ENCODE assay signal across 23 mouse cellular contexts in the genomic region with DNA sequence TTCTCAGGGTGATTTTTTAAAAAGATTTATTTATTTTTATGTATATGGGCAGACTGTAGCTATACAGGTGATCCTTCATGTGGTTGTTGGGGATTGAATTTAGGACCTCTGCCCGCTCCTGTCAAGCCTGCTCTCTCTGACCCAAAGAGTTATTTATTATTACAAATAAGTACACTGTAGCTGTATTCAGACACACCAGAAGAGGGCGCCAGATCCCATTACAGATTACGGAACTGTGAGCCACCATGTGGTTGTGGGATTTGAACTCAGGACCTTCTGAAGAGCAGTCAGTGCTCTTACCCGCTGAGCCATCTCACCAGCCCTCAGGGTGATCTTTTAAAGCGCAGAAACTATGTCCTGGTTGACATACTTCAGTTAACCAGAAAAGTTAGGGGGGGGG. TPM values are rescaled to one million over a fixed set of nuclear protein-coding genes. Genes with fewer than 3 reads are reported as not detected.
DNase-seq lines count a peak whose midpoint lies in the region; ATAC-seq and TF ChIP-seq lines count a peak whose summit lies in the region.
"Had no signal": no experiment of that assay in that cellular context is flagged by ENCODE, and none has a peak within 500 bp of the region (broad histone marks: within the 10 kb centered on the region; RNA-seq: fewer than 3 reads in every experiment).

No protein-coding gene starts in this region.

- peak overlapping the region; percentile 96 for H3K27ac ChIP-seq in gastrocnemius, adult 2 months
- H3K27ac ChIP-seq in left cerebral cortex, adult 2 months: no peak overlapping the region
- no peak overlapping the region for H3K27ac ChIP-seq in forebrain, embryonic 15.5 days (replicated peaks)
- H3K27ac ChIP-seq: embryonic facial prominence, embryonic 15.5 days; hindbrain, embryonic 10.5 days; midbrain, embryonic 13.5 days; neural tube, embryonic 13.5 days had no signal

- ATAC-seq in forebrain, embryonic 15.5 days (replicated peaks): no peak
- no peak for ATAC-seq in CD4-positive, CD25-positive, alpha-beta regulatory T cell, adult 4 months
- ATAC-seq: activated CD4-positive, CD25-positive, alpha-beta regulatory T cell, adult 4 months; midbrain, embryonic 13.5 days; Patski had no signal

- no peak overlapping the region for H3K4me3 ChIP-seq in gastrocnemius, adult 2 months
- no peak overlapping the region for H3K4me3 ChIP-seq in left cerebral cortex, adult 2 months
- no peak overlapping the region for H3K4me3 ChIP-seq in forebrain, embryonic 15.5 days
- H3K4me3 ChIP-seq: embryonic facial prominence, embryonic 15.5 days; hindbrain, embryonic 10.5 days; midbrain, embryonic 13.5 days; neural tube, embryonic 13.5 days had no signal

- whole genome bisulfite sequencing in forebrain, embryonic 15.5 days: 83% methylated on average over 5 of the region's 5 CpGs

- peaks cover 27% of the 10 kb centered on the region for H3K4me1 ChIP-seq in forebrain, embryonic 15.5 days

- H3K36me3 ChIP-seq in forebrain, embryonic 15.5 days: no peaks in the 10 kb centered on the region
- H3K36me3 ChIP-seq: embryonic facial prominence, embryonic 15.5 days; hindbrain, embryonic 10.5 days; midbrain, embryonic 13.5 days; neural tube, embryonic 13.5 days had no signal

- no peak overlapping the region for H3K9ac ChIP-seq in forebrain, embryonic 15.5 days (replicated peaks)
- H3K9ac ChIP-seq: embryonic facial prominence, embryonic 15.5 days; midbrain, embryonic 13.5 days; neural tube, embryonic 13.5 days had no signal

- H3K27me3 ChIP-seq in forebrain, embryonic 15.5 days: no peaks in the 10 kb centered on the region
- H3K27me3 ChIP-seq: embryonic facial prominence, embryonic 15.5 days; midbrain, embryonic 13.5 days; neural tube, embryonic 13.5 days; Patski had no signal

- no peaks in the 10 kb centered on the region for H3K9me3 ChIP-seq in forebrain, embryonic 15.5 days
- H3K9me3 ChIP-seq: embryonic facial prominence, embryonic 15.5 days; hindbrain, embryonic 10.5 days; midbrain, embryonic 13.5 days; neural tube, embryonic 13.5 days had no signal

- peak; percentile 39 for TF ChIP-seq CTCF in gastrocnemius, adult 2 months (IDR thresholded peaks at IDR 0.05)
- TF ChIP-seq CTCF in left cerebral cortex, adult 2 months (IDR thresholded peaks at IDR 0.05): peak; percentile 36

- H3K4me2 ChIP-seq in forebrain, embryonic 15.5 days (replicated peaks): no peak overlapping the region
- H3K4me2 ChIP-seq: embryonic facial prominence, embryonic 15.5 days; midbrain, embryonic 13.5 days; neural tube, embryonic 13.5 days had no signal

- intact Hi-C loops in gastrocnemius, adult 2 months (cut with DNase I): loop anchor here (10.0 kb wide), 1 partner anchor 173 kb away; a partner anchor contains a TSS
- intact Hi-C loops in left cerebral cortex, adult 2 months (cut with DNase I): no loop called here

- DNase-seq in gastrocnemius, adult 2 months: no peak
- DNase-seq in gastrocnemius, postnatal 25 days: no peak
- DNase-seq in left cerebral cortex, adult 2 months (ENCODE audit: extremely low spot score in 1 of 2, low spot score in 2 of 2): no peak
- no peak for DNase-seq in left cerebral cortex, adult 9 months (ENCODE audit: low spot score in 2 of 2)
- DNase-seq in A20 (ENCODE audit: low read depth, low spot score) (peak; percentile 34), R1 (ENCODE audit: low read depth, low spot score) (peak; percentile 23)
- DNase-seq: adrenal gland, postnatal 10 days; cerebellum, postnatal 36 days; gastrocnemius, postnatal 10 days; kidney, adult 9 months; lung, adult 2 months; right cerebral cortex, adult 18-20 months; thymus, postnatal 4 days had no signal

RNA-seq across cellular contexts. Expression of a gene that starts 3.3 kb away (rescaled TPM):
- total RNA-seq in gastrocnemius, adult 2 months (2021): 100 to 1,000 TPM; 447 to 542 TPM
- 100 to 1,000 TPM; 443 to 454 TPM for total RNA-seq in gastrocnemius, postnatal 25 days (2021)
- total RNA-seq in left cerebral cortex, adult 2 months (2021): 10 to 100 TPM; 53.0 to 54.6 TPM
- polyA plus RNA-seq in forebrain, embryonic 15.5 days (2015; fragmentation: Nextera tagmentation; extraction: Ambion mirVana): 33.7 and 35.7 TPM in 2 replicates
- 10 to 100 TPM; 14.5 to 15.7 TPM for polyA plus RNA-seq in CD4-positive, CD25-positive, alpha-beta regulatory T cell, adult 4 months (2017; shearing (Covaris generic))

RNA-seq across cellular contexts. Expression of a gene that starts 4.8 kb away (rescaled TPM):
- total RNA-seq in gastrocnemius, adult 2 months (2021): 10 to 100 TPM; 46.7 to 58.9 TPM
- 10 to 100 TPM; 61.5 to 70.1 TPM for total RNA-seq in gastrocnemius, postnatal 25 days (2021)
- 10 to 100 TPM; 60.8 to 63.9 TPM for total RNA-seq in left cerebral cortex, adult 2 months (2021)
- polyA plus RNA-seq in forebrain, embryonic 15.5 days (2015; fragmentation: Nextera tagmentation; extraction: Ambion mirVana): 13.0 and 13.4 TPM in 2 replicates
- 1 to 10 TPM; 2.3 to 3.3 TPM for polyA plus RNA-seq in CD4-positive, CD25-positive, alpha-beta regulatory T cell, adult 4 months (2017; shearing (Covaris generic))

RNA-seq across cellular contexts. Expression of a gene that starts 28.9 kb away (rescaled TPM):
- not detected for total RNA-seq in gastrocnemius, adult 2 months (2021)
- total RNA-seq in gastrocnemius, postnatal 25 days (2021): not detected
- total RNA-seq in left cerebral cortex, adult 2 months (2021): not detected
- polyA plus RNA-seq in forebrain, embryonic 15.5 days (2015; fragmentation: Nextera tagmentation; extraction: Ambion mirVana): 0.09 and 0.24 TPM in 2 replicates
- polyA plus RNA-seq in CD4-positive, CD25-positive, alpha-beta regulatory T cell, adult 4 months (2017; shearing (Covaris generic)): not detected
- total RNA-seq: gastrocnemius, postnatal 10 days; heart, adult 8-10 months; layer of hippocampus, postnatal 25 days had no signal
- polyA plus RNA-seq: activated CD4-positive, CD25-positive, alpha-beta regulatory T cell, adult 4 months; hindbrain, embryonic 10.5 days; lung, adult 2 months; neural tube, embryonic 13.5 days had no signal

RNA-seq across cellular contexts. Expression of a gene that starts 34.6 kb away (rescaled TPM):
- 100 to 1,000 TPM; 541 to 658 TPM for total RNA-seq in gastrocnemius, adult 2 months (2021)
- total RNA-seq in gastrocnemius, postnatal 25 days (2021): 100 to 1,000 TPM; 589 to 611 TPM
- 100 to 1,000 TPM; 216 to 218 TPM for total RNA-seq in left cerebral cortex, adult 2 months (2021)
- 233 and 237 TPM in 2 replicates for polyA plus RNA-seq in forebrain, embryonic 15.5 days (2015; fragmentation: Nextera tagmentation; extraction: Ambion mirVana)
- 100 to 1,000 TPM; 124 to 182 TPM for polyA plus RNA-seq in CD4-positive, CD25-positive, alpha-beta regulatory T cell, adult 4 months (2017; shearing (Covaris generic))

RNA-seq across cellular contexts. Expression of a gene that starts 39.1 kb away (rescaled TPM):
- total RNA-seq in gastrocnemius, adult 2 months (2021): 10 to 100 TPM; 56.7 to 59.0 TPM
- 10 to 100 TPM; 44.7 to 47.9 TPM for total RNA-seq in gastrocnemius, postnatal 25 days (2021)
- 10 to 100 TPM; 87.0 to 91.1 TPM for total RNA-seq in left cerebral cortex, adult 2 months (2021)
- polyA plus RNA-seq in forebrain, embryonic 15.5 days (2015; fragmentation: Nextera tagmentation; extraction: Ambion mirVana): 137 and 139 TPM in 2 replicates
- 10 to 100 TPM; 63.3 to 77.5 TPM for polyA plus RNA-seq in CD4-positive, CD25-positive, alpha-beta regulatory T cell, adult 4 months (2017; shearing (Covaris generic))

Comparison
In these comparisons a context has a peak if more than half of its experiments do, and no peak if none do; other contexts are left out.
1. DNase-seq: peak in A20 (single experiment) and R1 (single experiment); none in gastrocnemius, adult 2 months (single experiment), gastrocnemius, postnatal 25 days (single experiment), left cerebral cortex, adult 2 months (0 of 2) and left cerebral cortex, adult 9 months (0 of 2).
2. RNA of a gene that starts 3.3 kb away (total RNA-seq): 447 to 542 TPM in gastrocnemius, adult 2 months and 443 to 454 TPM in gastrocnemius, postnatal 25 days; 53.0 to 54.6 TPM in left cerebral cortex, adult 2 months; every median in the first group is over 4 times any median in the second.